Mouse (Mus musculus) adrenal gland (tissue): Measurements from ENCODE around the gene Rgl3.

Source experiments
- intact Hi-C: fragments of 180-260 bp; cut with DNase I; formaldehyde crosslinking; loops from one replicate; pipeline ENCODE4 v1.15.1; 2025

The Rgl3 gene

DNA sequence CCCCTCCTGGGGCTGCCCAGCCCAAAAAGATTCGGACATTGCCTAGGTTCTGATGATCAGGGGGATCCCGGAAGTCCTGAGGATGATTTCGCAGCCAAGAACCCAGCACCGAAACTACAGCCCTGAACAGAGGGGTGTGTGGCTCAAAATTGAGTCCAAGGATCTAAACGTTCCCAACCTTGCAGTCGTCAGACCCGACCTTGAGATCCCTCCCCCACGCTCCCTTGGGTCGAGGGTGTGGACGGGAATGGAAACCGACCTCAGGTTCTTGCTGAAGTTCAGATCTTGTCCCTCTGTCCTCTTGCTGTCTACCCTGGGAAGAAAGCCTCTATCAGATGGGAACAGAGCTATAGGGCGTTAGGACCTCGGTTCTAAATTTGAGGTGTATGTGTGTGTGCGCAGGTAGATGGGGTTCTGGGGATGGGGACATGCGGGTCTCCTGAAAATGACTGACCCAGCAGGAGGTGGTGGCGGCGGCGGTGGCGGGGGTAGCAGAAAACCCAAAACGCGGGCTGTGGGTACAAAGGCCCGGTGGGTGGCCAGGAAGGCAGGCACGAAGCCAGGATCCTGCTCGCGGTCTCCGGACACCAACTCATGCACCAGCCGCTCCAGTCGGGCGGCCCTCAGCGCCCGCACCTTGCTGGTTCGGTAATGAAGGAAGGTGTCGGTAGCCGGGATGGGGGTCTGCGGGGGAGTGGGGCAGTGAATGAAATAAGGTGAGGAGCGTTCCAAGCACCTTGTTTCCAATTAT, 1.5 kb downstream of the Rgl3 start:
- intact Hi-C loops, result no loop called here

DNA sequence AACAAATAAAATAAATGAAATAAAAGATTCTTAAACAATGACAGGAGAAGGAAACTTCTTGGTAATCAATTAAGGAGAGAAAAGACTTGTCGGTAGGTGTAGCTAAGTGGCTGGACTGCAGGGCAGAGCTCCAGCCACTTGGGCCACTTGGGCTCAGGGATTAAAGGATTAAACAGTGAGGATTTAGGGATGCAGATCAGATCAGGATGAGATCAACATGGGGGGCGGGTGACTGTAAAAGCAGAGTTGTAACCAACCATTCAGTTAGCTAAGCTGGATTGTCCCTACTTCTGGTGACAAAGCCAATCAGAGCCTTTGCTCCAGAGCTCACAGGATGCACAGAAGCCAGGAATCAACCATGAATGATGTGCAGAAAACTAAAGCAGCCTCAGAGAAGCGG, 5.3 kb downstream of the Rgl3 start:
- intact Hi-C loops, result no loop called here

DNA sequence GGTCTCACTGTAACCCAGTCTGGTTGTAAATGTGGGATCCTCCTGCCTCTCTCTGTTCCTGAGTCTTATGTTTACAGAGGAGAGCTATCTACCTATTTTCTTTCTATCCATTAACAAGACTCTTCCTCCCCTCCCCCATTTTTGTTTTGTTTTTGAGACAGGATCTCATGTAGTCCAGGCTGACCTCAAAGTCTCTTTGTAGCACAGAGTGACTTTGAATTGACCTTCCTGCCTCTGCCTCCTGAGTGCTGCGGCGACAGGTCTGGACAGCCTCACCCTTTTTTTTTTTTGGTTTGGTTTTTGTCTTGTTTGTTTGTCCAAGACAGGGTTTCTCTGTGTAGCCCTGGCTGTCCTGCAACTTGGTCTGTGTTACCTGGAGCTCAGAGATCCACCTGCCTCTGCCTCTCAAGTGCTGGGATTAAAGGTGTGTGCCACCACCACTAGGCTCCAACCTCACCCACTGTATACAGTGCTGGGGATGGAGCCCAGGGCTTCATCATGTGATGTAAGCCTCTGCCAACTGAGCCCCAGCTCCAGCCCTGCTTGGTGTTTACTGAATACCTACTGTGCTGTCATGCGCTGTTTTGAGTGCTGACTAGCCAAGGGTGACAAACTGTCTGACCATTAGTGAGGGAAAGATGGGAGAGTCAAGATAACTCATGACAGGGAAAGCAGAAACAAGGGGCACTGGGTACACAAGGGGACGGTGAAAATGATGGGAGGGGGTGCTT, 10.7 kb downstream of the Rgl3 start:
- intact Hi-C loops, result loop anchor here (2.0 to 10.0 kb wide), 2 partner anchors 76 to 166 kb away; no protein-coding TSS in a partner anchor

DNA sequence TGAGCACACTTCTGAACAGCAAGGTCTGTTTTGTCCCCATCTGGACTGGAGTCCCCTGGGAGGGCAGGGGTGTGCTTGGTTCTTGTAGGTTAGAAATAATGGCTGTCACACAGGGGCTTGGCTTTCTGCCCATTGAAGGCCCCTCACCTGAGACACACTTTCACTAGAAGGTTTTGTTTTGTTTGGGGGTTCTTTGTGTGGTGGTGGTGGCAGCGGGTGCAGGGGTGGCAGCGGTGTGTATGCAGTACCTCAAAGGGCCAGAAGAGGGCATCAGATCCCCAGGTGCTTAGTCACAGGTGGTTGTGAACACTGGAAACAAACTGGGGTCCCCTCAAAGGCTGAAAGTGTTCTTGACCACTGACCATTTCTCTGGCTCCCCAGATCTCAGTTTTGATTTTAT, 11.3 kb downstream of the Rgl3 start:
- intact Hi-C loops, result loop anchor here (2.0 to 10.0 kb wide), 2 partner anchors 77 to 167 kb away; no protein-coding TSS in a partner anchor

DNA sequence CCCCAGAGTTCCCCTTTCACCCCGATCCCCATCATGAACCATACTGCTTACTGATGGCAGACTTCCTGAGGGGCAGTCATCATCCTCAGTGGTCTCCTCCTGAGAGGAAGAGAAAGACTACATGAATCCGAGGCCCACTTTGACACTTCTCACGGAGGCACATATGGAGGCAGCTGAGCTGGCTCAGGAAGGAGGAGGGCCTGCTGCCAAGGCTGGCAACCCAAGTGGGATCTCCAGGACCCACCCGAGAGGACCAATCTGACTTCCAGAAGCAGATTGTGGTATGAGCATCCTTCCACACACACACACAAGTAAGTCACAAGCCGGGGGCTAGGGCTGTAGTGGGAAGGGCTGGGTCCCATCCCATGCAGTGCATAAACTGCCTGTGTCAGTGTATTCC, 11.9 kb downstream of the Rgl3 start:
- intact Hi-C loops, result loop anchor here (10.0 kb wide), 1 partner anchor 167 kb away; no protein-coding TSS in a partner anchor

DNA sequence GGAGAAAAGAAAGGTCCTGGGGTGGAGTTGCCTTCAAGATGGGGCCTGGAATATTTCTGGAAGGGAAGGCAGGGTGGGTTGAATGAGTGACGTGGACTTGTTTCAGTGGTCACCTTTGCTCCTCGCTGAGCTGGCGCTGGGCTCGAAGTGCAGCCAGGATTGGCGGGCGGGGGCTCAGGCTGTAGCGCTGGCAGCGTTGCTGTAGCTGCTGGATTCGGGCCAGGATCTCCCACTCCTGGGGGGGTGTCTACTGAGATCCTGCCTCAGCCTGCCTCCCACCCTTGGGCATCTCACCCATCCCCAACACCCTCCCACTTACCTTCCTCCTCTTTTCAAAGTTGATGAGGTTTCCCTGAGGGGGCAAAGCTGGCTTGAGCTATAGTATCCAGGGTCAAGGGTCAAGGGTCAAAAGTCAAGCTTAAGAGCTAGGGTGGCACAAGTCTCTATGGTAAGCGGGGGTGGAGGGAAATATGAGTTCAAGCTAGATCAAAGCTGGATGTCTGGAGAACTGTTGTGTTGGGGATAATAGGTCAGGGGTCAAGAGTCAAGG, 12.5 kb downstream of the Rgl3 start:
- intact Hi-C loops, result loop anchor here (10.0 kb wide), 1 partner anchor 168 kb away; no protein-coding TSS in a partner anchor

DNA sequence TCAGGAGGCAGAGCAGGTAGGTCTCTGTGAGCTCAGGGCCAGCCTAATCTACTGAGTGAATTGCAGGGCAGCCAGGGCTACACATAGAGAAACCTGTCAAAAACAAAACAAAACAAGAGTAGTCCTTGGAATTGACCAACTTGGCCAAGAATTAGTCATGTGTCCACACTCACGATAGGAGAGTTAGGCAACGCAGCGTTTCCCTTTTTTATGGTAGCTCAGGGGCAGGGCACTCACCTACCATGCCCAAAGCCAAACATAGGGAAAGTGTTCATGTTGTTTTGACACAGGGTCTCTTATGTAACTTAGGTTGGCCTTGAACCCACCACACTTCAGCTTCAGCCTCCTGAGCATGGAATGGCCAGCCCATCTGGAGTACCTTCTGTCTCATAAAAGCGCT, 19.9 kb downstream of the Rgl3 start:
- intact Hi-C loops, result no loop called here

DNA sequence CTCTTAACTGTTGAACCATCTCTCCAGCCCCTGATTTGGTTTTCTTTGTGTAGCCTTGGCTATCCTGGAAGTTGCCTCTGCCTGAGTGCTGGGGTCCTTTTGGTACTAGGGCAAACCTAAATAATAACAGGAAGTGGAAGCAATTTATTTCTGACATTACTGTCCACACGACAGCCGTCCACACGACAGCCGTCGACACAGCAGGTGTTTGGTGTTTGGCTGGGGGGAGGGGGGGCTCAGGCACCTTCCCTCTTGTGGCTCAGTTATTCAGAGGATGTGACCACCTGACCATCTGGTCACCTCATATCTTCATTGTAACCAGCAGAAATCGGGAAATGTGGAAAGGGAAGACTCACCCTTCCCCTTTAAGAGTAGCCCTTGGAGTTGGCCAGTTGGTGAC, 20.4 kb downstream of the Rgl3 start:
- intact Hi-C loops, result no loop called here

DNA sequence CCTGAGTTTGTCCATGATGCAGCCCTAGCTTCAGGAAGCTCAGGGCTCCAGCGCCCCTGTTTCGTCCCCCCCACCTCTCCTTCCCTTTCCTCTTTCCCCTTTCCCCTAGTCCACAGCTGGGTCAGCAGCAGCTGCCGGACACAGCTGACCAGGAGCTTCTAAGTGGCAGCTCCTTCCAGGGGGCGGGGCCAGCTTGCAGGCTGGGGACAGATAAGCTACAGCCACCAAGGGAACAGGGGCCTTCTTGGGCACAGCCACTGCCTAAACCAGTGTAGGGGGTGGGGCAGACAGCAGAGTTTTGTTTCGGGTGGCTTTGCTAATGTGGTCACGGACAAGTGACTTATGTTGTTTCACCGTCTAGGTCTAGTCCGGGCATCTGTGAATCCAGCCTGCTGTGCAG, 25.8 kb downstream of the Rgl3 start, which contains the start of gene Epor:
Gene Epor, minus strand, starts transcription at position 90 of the 400 bp plus-strand sequence.
- intact Hi-C loops, result no loop called here

DNA sequence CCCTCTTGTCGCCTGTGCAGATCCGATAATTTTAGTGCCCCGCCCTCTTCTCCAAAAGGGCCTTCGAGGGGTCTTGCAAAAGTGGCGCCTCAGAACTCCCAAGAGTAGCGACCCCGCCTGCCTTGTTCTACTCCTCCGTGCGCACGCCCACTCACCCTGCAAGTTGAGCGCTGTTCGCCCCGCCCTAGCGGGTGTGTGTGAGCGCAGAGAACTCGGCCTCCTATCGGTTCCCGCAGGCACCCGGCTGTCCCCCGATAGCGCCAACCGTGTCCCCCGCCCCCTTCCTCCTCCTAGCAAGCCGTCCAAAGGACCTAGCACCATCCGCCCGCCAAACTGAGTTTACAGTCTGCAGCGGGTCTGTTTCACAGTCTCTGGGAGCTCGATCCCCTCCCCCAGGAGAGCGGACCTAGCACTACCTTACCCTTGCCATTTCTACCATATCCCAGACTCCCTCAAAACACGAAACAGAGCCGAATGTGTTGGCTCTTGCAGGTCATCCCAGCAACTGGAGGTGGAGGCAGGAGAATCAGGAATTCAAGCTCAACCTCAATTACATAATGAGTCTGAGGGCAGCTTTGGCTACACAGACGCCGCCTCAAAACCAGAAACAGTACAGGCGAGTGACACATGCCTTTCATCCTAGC, 26.7 kb downstream of the Rgl3 start:
- intact Hi-C loops, result no loop called here

DNA sequence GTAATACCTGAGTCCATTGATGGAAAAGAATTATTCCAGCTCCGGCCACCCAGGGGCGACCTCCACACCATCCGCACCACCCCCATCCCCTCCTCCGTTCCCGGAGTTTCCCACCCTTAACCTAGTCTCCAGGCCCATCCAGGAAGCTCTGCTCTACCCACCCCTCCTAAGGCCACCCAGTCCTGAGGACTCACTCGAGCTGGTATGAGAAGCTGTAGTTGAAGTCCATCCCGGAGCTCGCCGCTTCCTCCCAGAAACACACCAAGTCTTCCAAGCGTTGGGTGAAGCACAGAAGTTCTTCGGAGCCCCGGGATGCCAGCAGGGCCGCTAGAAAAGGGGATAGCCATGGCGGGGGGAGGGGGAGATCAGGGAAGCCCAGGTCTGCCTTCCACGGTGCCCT, 27.2 kb downstream of the Rgl3 start:
- intact Hi-C loops, result no loop called here

DNA sequence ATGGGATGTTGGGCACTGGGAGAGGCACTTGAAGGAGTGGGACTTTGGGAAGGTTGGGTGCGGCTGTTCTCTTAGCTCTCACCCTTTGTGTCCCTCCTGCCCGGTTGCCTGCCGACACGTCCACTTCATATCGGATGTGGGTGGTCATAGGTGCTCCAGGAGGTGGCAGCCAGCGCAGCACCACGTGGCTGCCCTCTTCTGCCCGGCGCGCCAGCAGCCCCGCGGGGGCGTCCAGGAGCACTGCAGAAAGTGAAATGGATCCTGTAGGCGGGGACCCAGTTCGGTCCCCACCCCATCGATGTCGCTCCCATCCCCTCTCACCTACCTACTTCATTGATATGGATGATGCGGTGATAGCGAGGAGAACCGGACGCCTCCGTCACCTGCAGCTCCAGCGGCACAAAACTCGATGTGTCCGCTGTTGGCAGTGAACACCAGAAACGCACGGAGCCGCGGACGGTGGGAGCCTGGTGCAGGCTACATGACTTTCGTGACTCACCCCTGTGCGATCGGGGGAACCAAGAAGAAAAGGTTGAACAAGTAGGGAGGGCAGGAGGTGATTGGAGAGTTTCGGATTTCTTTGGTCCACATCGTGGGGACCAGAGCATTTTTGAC, 27.8 kb downstream of the Rgl3 start:
- intact Hi-C loops, result no loop called here

DNA sequence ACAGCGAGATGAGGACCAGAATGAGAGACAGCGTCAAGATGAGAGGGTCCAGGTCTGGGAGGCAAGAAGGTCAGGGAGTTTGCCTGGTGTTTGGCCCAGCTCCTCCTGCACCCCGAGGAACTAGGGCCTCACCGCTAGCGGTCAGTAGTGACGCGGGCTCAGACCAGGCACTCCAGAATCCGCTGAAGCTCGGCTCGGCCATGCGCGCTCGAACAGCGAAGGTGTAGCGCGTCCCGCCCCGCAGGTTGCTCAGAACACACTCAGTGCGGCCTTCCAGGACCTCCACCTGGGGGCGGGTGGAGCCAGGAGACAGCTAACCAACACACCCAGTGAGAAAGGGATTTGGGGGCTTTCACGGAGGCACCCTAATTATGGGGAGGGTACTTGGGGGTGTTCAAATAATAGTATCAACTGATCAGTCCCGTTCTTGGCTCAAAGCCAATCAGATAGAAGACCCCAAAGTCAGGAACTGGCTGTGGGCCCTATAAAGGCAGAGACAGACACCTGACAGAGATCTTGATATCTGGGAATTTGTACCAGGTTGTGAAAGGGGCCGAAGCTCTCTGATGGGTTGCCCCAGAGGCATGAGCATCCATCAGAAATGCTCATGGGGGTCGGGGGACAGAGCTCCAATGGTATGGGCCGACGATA, 28.6 kb downstream of the Rgl3 start:
- intact Hi-C loops, result no loop called here

DNA sequence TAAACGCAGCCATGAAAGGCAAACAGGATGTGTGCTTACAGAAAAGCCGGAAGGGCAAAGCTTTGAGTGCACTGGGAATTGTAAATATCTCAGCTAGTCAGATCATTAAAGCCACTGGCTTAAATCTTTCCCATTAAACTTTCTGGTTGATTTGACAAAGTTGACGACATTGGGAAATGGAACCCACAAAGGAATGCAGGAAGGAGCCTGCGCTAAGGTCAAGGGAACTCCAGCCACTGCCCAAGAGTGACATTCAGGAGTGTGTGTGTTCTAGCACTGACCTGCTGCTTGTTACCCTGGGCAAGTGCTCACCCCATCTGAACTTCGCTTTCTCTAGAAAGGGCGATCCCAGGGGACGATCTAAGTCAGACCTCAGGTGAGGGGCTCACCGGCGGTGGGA, 29.1 kb downstream of the Rgl3 start:
- intact Hi-C loops, result no loop called here

DNA sequence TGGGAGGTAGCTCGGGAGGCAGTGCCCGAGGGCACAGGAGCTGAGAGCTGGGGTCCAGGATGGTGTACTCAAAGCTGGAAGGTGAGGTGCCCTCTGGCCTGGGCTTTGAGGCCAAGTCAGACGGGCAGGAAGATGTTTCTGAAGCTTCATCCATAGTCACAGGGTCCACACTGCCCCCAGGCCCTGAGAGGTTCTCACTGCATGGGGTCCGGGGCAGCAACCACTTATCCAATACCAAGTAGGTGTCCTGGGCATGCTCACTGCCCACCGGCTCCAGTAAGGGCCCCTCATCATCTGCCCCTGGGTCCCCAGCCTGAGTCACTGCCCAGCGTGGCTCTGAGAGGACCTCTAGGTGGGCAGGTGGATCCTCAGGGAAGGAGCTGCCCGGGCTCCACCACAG, 30.0 kb downstream of the Rgl3 start:
- intact Hi-C loops, result no loop called here

DNA sequence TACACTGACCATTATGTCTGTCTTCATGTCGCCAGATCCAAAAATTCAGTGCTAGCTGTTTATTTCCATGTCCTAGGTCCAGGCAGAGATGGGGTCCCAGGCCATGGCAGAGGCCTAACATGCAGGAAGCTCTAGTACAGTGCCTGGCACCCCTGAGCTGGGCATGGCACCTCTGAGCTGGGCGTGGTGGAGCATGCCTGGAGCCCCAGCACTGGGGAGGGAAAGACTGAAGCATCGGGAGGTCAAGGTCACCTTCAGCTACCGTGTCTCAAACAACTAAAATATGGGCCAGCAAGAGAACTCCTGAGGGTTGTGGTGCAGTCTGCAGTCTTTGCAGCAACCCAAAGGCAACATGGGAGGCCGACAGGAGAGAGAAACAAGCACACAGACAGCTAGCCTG, 30.9 kb downstream of the Rgl3 start:
- intact Hi-C loops, result no loop called here

DNA sequence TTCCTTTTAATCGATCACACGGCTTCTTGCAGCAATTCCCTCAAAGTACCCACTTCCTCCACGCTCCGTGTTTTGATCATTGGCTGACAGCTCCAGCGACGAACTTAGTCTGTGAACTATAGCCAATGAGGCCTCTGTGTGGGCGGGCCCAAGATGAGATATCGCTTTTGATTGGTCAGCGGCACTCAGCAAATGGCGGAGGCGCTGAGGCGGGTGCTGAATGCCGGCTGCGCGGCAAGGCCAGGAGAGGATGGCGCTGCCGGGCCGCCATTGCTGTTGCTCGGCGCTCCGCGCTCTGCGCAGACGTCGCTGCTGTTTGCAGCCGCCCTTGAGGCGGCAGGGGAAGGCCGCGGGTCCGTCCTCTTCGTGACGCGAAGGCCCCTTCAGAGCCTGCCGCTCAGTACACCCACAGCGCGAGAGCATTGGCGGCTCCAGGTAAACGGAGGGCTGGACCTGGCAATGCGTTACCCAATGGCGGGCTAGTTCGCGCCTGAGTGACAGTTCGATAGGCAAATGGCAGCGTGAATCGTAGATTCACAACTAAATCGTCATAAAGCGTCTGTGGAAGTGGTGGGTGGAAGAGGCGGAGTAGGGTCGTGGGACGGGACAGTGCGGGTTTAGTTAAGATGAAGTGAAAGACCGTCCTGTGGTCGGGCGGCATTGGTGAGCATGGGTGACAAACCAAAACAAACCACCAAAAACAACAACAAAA, 33.5 kb downstream of the Rgl3 start, which contains the start of gene Swsap1:
Gene Swsap1, plus strand, starts transcription at position 186 of the 712 bp plus-strand sequence.
- intact Hi-C loops, result no loop called here

DNA sequence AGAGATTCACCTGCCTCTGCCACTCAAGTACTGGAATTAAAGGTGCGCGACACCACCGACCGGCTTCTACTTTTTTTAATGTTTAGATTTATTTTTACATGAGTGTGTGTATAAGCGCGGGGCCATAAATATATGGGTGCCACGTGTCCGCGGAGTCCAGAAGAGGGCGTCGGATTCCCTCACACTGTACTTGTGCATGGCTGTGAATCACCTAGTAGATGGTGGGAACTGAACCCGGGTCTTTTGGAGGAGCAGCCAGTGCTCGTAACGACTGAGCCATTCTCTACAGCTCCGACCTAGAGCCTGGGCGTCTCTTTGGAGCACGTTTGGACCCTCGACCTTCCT, 34.0 kb downstream of the Rgl3 start:
- intact Hi-C loops, result no loop called here

DNA sequence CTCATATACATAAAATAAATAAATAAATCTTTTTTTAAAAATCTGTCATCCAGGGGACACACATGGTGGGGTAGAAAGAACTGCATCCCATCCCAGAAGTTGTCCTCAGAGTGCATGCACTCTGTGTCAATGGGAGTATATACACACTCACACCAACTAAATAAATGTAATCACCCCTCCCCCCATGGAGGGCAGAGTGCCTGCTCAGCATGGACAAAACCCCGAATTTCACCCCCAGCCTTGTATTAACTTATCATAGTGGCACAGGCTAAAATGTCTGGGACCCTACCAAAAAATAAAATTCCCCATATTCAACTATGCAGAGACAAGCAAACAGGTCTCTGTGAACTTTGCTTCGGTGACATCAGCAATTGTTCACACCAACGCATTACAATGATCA, 34.6 kb downstream of the Rgl3 start:
- intact Hi-C loops, result no loop called here

DNA sequence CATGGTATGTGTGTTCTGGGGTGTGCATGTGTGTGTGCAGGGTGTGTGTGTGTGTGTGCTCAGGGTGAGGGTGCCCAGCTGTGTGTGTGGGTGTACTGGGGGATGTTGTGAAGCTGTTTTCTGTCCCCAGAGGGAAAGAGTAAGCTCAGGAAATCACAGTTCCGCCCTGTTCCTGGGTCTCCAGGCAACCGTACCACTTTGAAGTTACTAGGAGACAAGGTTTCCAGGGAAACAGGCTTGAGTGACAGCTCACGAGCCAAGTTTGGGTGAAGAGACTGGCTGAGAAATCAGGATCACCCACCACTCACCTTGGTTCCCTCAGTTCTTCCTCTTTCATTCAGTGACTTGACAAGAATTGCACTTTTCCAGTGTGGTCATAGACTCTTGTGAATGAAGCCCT, 35.6 kb downstream of the Rgl3 start:
- intact Hi-C loops, result no loop called here
